Mouse (Mus musculus) c-Kit-negative CD71-positive TER-119-positive erythroid progenitor cells, embryonic 14.5 days (primary cell): ENCODE measurements around the gene Tenm4.

Source experiments
- DNase-seq: peaks from one replicate; pipeline ENCODE4 v3.0.0-alpha.2; 2013; ENCODE audit warnings: low read depth, low spot score

Gene Tenm4

GRCm38 (mm10) chr7:96474560-96475089, 303.6 kb downstream of the Tenm4 start:
- no peak for DNase-seq

- DNase-seq = no peak
Measured at GRCm38 (mm10) chr7:96476987-96477613, 306.1 kb downstream of the Tenm4 start.

- DNase-seq = no peak
Measured at GRCm38 (mm10) chr7:96479139-96479538, 308.1 kb downstream of the Tenm4 start.

- no peak for DNase-seq
Measured at GRCm38 (mm10) chr7:96480351-96480983, 309.4 kb downstream of the Tenm4 start.

GRCm38 (mm10) chr7:96482953-96483352, 311.9 kb downstream of the Tenm4 start:
- DNase-seq = no peak

- DNase-seq = no peak
Measured at GRCm38 (mm10) chr7:96484006-96484581, 313.0 kb downstream of the Tenm4 start.

GRCm38 (mm10) chr7:96489348-96490076, 318.5 kb downstream of the Tenm4 start:
- no peak for DNase-seq

GRCm38 (mm10) chr7:96491896-96492295, 320.9 kb downstream of the Tenm4 start:
- no peak for DNase-seq

- no peak for DNase-seq
Measured at GRCm38 (mm10) chr7:96492696-96493095, 321.6 kb downstream of the Tenm4 start.

- no peak for DNase-seq
Measured at GRCm38 (mm10) chr7:96494057-96494456, 323.0 kb downstream of the Tenm4 start.

GRCm38 (mm10) chr7:96500108-96500507, 329.1 kb downstream of the Tenm4 start:
- no peak for DNase-seq

- no peak for DNase-seq
Measured at GRCm38 (mm10) chr7:96500797-96501196, 329.8 kb downstream of the Tenm4 start.

- DNase-seq = no peak
Measured at GRCm38 (mm10) chr7:96502321-96502973, 331.4 kb downstream of the Tenm4 start.

GRCm38 (mm10) chr7:96505538-96505937, 334.5 kb downstream of the Tenm4 start:
- no peak for DNase-seq

GRCm38 (mm10) chr7:96507046-96507445, 336.0 kb downstream of the Tenm4 start:
- DNase-seq = no peak

GRCm38 (mm10) chr7:96510396-96510795, 339.4 kb downstream of the Tenm4 start:
- no peak for DNase-seq

GRCm38 (mm10) chr7:96511018-96511609, 340.1 kb downstream of the Tenm4 start:
- DNase-seq = no peak

- DNase-seq = no peak
Measured at GRCm38 (mm10) chr7:96511953-96512511, 341.0 kb downstream of the Tenm4 start.

- no peak for DNase-seq
Measured at GRCm38 (mm10) chr7:96519216-96519615, 348.2 kb downstream of the Tenm4 start.

GRCm38 (mm10) chr7:96521956-96522355, 350.9 kb downstream of the Tenm4 start:
- no peak for DNase-seq

- no peak for DNase-seq
Measured at GRCm38 (mm10) chr7:96523673-96524072, 352.6 kb downstream of the Tenm4 start.
